Mouse (Mus musculus): ENCODE data around the gene Cdc40.

GRCm38 (mm10) chr10:40847176-40847874 is 35.8 kb downstream of the Cdc40 start:
- TF ChIP-seq CTCF (IDR thresholded peaks at IDR 0.05; ENCODE audit: low read depth, low read length), result no peak
- TF ChIP-seq GATA1 (IDR thresholded peaks at IDR 0.05; ENCODE audit: borderline replicate concordance, low read length), result no peak
- TF ChIP-seq POLR2AphosphoS5 (IDR thresholded peaks at IDR 0.05; ENCODE audit: insufficient replicate concordance, low read depth, low read length), result no peak

Measured in G1E (cell line).